Mouse (Mus musculus) liver, adult 2 months (tissue): ENCODE data around the gene Ube2h.

ENCODE experiments used
- CTCF ChIP-seq: fragments of 200-500 bp; IDR thresholded peaks from 2 replicates; pipeline ENCODE4 v1.5.1; 2011; ENCODE audit warnings: low read depth, low read length, control low read depth
- POLR2A ChIP-seq: fragments of 200-500 bp; IDR thresholded peaks from 2 replicates; pipeline ENCODE4 v1.6.1; 2011; ENCODE audit warnings: low read length, control low read depth; ENCODE audit not compliant: insufficient read depth; ENCODE audit errors: extremely low read depth

GRCm38 (mm10) chr6:30272338-30272905, 31.9 kb downstream of the Ube2h start:
- TF ChIP-seq CTCF (no peak), POLR2A (no peak)
